Mouse (Mus musculus): ENCODE results near the gene Btg2. TPM values are rescaled to one million over a fixed set of nuclear protein-coding genes. Genes with fewer than 3 reads are reported as not detected.

The Btg2 gene
- total and polyA plus RNA-seq, 2 experiments from 2014 or later: 8.9 to 19.8 TPM

DNA sequence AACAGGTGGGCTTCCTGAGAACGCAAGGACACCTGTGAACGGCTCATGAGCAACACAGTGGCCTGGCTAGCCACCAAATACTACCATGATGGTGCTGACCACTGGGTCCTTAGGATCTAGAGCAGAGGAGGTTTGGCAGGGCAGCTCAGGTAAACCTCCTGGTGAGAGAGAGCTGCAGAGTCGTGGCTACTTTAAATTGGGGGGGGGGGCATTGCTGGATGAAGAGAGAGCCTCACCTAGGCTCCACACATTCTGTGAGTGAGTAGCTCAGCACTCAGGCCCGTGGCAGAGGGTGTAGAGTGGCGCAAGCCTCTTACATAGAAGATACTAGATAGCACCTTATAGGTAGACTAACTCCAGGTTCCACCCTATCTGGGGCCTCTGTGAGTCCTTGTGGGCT, 21.5 kb upstream of the Btg2 start:
- ATAC-seq (ENCODE audit: low FRiP score) (no peak), DNase-seq (ENCODE audit: low spot score) (no peak)
- no peak overlapping the region for H3K4me3 ChIP-seq (ENCODE audit: low read depth, low read length)
- WGBS: 89% methylated on average over 5 of the region's 5 CpGs
- peaks cover 7% of the 10 kb centered on the region; the same call in 1 of the 2 replicates for H3K4me1 ChIP-seq (ENCODE audit: insufficient read depth, low read length)
- H3K36me3 ChIP-seq (ENCODE audit: insufficient read depth, low read length): no peaks in the 10 kb centered on the region
- H3K9me3 ChIP-seq (ENCODE audit: low read length): no peaks in the 10 kb centered on the region
- no peak overlapping the region for H3K4me2 ChIP-seq (ENCODE audit: low read depth, low read length, poor library complexity, severe bottlenecking)
- no peak overlapping the region for H3K9ac ChIP-seq (replicated peaks; ENCODE audit: low read length, poor library complexity, severe bottlenecking)
- H3K27me3 ChIP-seq (ENCODE audit: insufficient read depth, low read length): no peaks in the 10 kb centered on the region
- H3K27ac ChIP-seq (ENCODE audit: low read depth, low read length): no peak overlapping the region
- TF ChIP-seq CTCF (IDR thresholded peaks at IDR 0.05): no peak

DNA sequence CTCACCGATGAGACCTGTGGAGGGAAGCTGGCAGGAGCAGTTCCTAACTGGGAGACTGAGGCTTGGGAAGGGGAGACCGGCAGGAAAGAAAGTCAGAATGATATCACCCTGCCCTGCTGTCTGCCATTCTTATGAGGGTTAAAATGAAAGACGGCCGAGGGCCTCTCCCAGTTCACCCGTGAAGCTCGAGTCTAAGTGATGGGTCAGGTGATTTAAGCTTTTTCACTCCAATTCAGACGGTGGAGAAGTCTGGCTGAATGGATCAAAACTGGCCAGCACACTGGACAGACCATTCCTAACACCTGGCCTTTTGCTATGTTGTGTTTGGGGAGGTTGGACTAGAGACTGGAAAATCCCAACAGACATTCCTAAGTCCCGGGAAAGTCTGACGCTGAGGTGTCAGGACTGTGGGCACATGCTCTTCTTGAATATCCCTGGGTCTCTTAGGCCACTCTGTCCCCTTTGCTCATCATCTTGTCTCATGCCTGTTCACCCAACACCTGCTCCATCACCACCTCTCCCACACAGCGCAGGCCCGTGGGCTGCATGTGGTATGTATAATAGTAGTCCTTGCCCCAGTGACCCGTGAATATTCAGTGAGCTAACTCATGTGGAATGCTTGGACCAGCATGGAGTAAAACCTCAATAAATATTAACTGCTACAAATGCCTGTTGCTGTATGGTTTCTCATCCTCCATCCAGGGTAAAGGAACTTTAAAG, 20.8 kb upstream of the Btg2 start:
- Histone ChIP-seq H3K9me3 (ENCODE audit: low read length) (no peaks in the 10 kb centered on the region), H3K27me3 (ENCODE audit: insufficient read depth, low read length) (no peaks in the 10 kb centered on the region), H3K27ac (ENCODE audit: low read depth, low read length) (peak overlapping the region; percentile 63), H3K36me3 (ENCODE audit: insufficient read depth, low read length) (no peaks in the 10 kb centered on the region), H3K4me1 (ENCODE audit: insufficient read depth, low read length) (peaks cover 7% of the 10 kb centered on the region; the same call in 1 of the 2 replicates), H3K4me3 (ENCODE audit: low read depth, low read length) (peak overlapping the region; percentile 39), H3K4me2 (ENCODE audit: low read depth, low read length, poor library complexity, severe bottlenecking) (peak overlapping the region; percentile 73), H3K9ac (replicated peaks; ENCODE audit: low read length, poor library complexity, severe bottlenecking) (peak overlapping the region; percentile 42; the same call in 1 of the 2 replicates)
- TF ChIP-seq CTCF (IDR thresholded peaks at IDR 0.05): no peak
- DNase-seq (ENCODE audit: low spot score) (no peak), ATAC-seq (ENCODE audit: low FRiP score) (no peak)
- 24% methylated on average over 12 of the region's 12 CpGs for WGBS

- DNase-seq (ENCODE audit: low spot score): peak; percentile 89
- peak; percentile 73 for ATAC-seq (ENCODE audit: low FRiP score)
- Histone ChIP-seq H3K36me3 (ENCODE audit: insufficient read depth, low read length) (no peaks in the 10 kb centered on the region), H3K9me3 (ENCODE audit: low read length) (no peaks in the 10 kb centered on the region), H3K27me3 (ENCODE audit: insufficient read depth, low read length) (no peaks in the 10 kb centered on the region), H3K4me3 (ENCODE audit: low read depth, low read length) (peak overlapping the region; percentile 39), H3K4me1 (ENCODE audit: insufficient read depth, low read length) (peaks cover 8% of the 10 kb centered on the region; the same call in 1 of the 2 replicates), H3K9ac (replicated peaks; ENCODE audit: low read length, poor library complexity, severe bottlenecking) (peak overlapping the region; percentile 42; the same call in 1 of the 2 replicates), H3K4me2 (ENCODE audit: low read depth, low read length, poor library complexity, severe bottlenecking) (peak overlapping the region; percentile 73), H3K27ac (ENCODE audit: low read depth, low read length) (peak overlapping the region; percentile 63)
- 11% methylated on average over 17 of the region's 17 CpGs for WGBS
- no peak for TF ChIP-seq CTCF (IDR thresholded peaks at IDR 0.05)
These were observed 20.0 kb upstream of the Btg2 start for GRCm38 (mm10) chr1:134098726-134099515.

DNA sequence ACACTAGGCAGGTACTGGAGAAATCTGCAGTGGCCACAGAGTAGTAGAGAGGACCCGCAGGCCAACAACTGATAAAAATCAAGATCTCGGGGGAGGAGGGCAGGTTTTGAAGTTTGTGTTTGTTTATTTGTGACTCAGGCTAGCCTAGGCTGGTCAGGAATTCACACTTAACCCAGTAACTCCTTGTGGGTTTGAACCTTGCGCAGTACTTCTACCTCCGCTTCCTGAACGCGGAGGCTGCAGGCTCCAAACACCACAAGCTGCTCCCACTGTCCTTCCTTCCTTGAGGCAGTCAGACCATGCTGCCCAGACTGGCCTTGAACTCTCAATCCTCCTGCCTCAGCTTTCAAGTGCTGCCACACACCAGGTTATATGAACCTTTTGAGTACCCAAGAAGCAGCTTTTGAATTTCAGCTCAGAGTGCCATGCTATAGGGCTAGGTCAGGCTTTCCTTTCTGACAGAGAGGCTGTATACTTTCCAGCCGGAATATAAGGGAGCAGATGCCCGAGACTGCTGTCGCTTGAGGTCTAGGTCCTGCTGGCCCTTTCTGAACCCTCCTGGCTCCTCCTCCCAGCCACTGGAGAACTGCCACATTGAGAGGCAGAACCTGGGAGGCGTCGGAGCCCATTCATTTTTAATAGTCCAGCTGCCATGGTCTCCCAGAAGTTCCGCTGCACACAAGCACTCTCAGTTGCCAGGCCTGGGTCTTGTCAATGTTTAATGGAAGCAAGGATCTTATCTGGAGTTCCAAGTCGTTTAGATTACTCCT, 19.2 kb upstream of the Btg2 start:
- Histone ChIP-seq H3K27ac (ENCODE audit: low read depth, low read length) (peak overlapping the region; percentile 13), H3K9me3 (ENCODE audit: low read length) (no peaks in the 10 kb centered on the region), H3K27me3 (ENCODE audit: insufficient read depth, low read length) (no peaks in the 10 kb centered on the region), H3K4me2 (ENCODE audit: low read depth, low read length, poor library complexity, severe bottlenecking) (no peak overlapping the region; the same call in 1 of the 2 replicates), H3K4me1 (ENCODE audit: insufficient read depth, low read length) (peaks cover 15% of the 10 kb centered on the region; the same call in 1 of the 2 replicates), H3K4me3 (ENCODE audit: low read depth, low read length) (no peak overlapping the region), H3K9ac (replicated peaks; ENCODE audit: low read length, poor library complexity, severe bottlenecking) (no peak overlapping the region), H3K36me3 (ENCODE audit: insufficient read depth, low read length) (no peaks in the 10 kb centered on the region)
- ATAC-seq (ENCODE audit: low FRiP score) (no peak), DNase-seq (ENCODE audit: low spot score) (no peak)
- TF ChIP-seq CTCF (IDR thresholded peaks at IDR 0.05): no peak
- WGBS: 63% methylated on average over 13 of the region's 13 CpGs

DNA sequence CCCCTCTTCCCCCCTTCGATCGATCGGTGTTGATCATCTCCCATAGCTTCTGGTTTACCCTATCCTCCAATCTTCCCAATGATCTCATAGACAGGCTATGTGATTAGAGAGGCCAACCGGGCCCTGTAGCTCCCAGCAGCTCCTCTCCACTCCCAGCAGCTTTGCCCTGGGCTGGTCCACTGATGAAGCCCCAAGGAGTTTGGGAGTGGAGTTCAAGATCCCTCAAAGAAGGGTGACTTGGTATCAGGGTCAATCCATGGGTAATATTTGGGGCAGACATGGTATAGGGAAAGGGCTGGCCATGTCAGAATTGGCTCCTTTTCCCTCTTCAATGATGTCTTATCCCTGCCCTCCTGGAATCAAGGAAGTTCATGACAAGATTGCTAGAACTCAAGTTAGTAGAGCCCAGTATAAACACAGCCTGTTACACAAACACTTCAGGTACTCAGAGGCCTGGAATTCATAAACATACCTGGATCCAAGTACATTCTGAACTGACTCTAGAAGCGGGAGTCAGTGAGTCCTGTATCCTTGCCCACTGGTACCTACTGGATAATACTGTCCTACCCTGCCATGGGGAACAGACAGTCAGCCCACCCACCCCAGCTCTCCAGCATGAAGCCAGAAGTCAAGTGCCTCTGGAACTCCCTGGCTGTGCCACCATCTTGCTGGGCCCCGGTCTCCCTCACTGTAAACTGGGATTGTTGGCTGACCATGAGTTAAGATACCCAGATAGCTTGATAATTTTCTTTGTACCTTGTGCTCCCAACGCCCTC, 18.3 kb upstream of the Btg2 start:
- TF ChIP-seq CTCF (IDR thresholded peaks at IDR 0.05): no peak
- DNase-seq (ENCODE audit: low spot score): no peak
- Histone ChIP-seq H3K4me1 (ENCODE audit: insufficient read depth, low read length) (peaks cover 15% of the 10 kb centered on the region; the same call in 1 of the 2 replicates), H3K4me2 (ENCODE audit: low read depth, low read length, poor library complexity, severe bottlenecking) (no peak overlapping the region), H3K9me3 (ENCODE audit: low read length) (no peaks in the 10 kb centered on the region), H3K27ac (ENCODE audit: low read depth, low read length) (0 out of 2 replicates have a peak overlapping the region, but pooled peaks have one; percentile 39), H3K27me3 (ENCODE audit: insufficient read depth, low read length) (no peaks in the 10 kb centered on the region), H3K9ac (replicated peaks; ENCODE audit: low read length, poor library complexity, severe bottlenecking) (no peak overlapping the region), H3K36me3 (ENCODE audit: insufficient read depth, low read length) (no peaks in the 10 kb centered on the region), H3K4me3 (ENCODE audit: low read depth, low read length) (no peak overlapping the region)
- WGBS: 81% methylated on average over 7 of the region's 7 CpGs
- ATAC-seq (ENCODE audit: low FRiP score): no peak
